Mouse (Mus musculus): Measurements from ENCODE around the gene Sox6. TPM values are rescaled to one million over a fixed set of nuclear protein-coding genes. Genes with fewer than 3 reads are reported as not detected.

Sox6 gene
- polyA plus RNA-seq, 1 experiment: 2.9 TPM

DNA sequence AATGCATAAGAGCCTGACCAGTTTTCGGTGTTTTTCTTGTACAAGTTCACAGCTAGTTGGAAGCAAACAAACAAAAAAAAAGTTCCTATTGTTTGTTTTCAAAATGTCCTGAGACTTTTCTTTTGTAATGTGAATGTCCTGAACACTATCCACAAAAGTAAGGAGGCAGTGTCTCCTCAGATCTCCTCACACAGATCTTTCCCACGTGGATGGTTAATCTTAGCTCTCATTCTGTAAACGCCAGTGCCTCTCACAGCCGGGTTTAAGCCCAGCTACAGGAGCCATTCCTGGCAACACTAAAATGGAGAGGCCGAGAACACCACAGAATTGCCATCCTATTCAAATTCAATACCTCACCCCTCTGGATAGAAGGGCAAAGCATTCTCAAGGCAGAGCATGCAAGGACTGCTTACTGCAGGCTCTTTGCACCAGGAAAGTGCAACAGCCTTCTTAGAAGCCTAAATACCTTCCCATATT, 392.6 kb downstream of the Sox6 start:
- peaks cover 6% of the 10 kb centered on the region for H3K4me1 ChIP-seq (ENCODE audit: control insufficient read depth, insufficient read depth, low read length)
- no peak overlapping the region for H3K27ac ChIP-seq (ENCODE audit: insufficient read depth, low read length)

GRCm38 (mm10) chr7:115645272-115645970, 393.2 kb downstream of the Sox6 start:
- H3K4me1 ChIP-seq (ENCODE audit: control insufficient read depth, insufficient read depth, low read length): peaks cover 6% of the 10 kb centered on the region
- no peak overlapping the region for H3K4me3 ChIP-seq (ENCODE audit: insufficient read depth, low read length)
- no peak overlapping the region for H3K27ac ChIP-seq (ENCODE audit: insufficient read depth, low read length)
- TF ChIP-seq POLR2A (IDR thresholded peaks at IDR 0.05; ENCODE audit: low read depth, low read length): no peak
- TF ChIP-seq CTCF (IDR thresholded peaks at IDR 0.05; ENCODE audit: borderline replicate concordance, insufficient read depth, low read length): no peak

More for the DNA sequence above, 392.6 kb downstream of the Sox6 start:
- TF ChIP-seq CTCF (IDR thresholded peaks at IDR 0.05; ENCODE audit: borderline replicate concordance, insufficient read depth, low read length) (no peak), POLR2A (IDR thresholded peaks at IDR 0.05; ENCODE audit: low read depth, low read length) (no peak)
- no peak overlapping the region for H3K4me3 ChIP-seq (ENCODE audit: insufficient read depth, low read length)

GRCm38 (mm10) chr7:115630691-115631090, 407.9 kb downstream of the Sox6 start:
- TF ChIP-seq CTCF (IDR thresholded peaks at IDR 0.05; ENCODE audit: borderline replicate concordance, insufficient read depth, low read length): no peak
- TF ChIP-seq POLR2A (IDR thresholded peaks at IDR 0.05; ENCODE audit: low read depth, low read length): no peak
- H3K27ac ChIP-seq (ENCODE audit: insufficient read depth, low read length): no peak overlapping the region

DNA sequence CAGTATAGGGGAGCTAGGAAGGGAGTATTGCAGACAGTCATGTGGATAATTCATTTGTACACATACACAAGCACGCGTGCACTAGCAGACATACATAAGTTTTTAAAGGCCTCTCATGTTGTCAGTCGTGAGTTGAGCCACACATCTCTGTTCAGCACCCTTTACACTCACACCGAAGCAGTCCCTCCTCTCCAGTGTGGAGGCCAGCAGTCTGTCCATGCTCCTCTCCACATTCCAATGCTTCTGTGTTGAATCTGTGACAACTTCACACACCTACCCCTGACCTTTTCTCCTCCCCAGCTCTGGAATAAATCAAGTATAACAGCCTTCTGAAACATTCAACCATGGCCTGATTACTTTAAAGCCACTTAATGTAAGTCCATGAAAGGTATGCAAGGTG, 408.3 kb downstream of the Sox6 start:
- TF ChIP-seq POLR2A (IDR thresholded peaks at IDR 0.05; ENCODE audit: low read depth, low read length) (no peak), CTCF (IDR thresholded peaks at IDR 0.05; ENCODE audit: borderline replicate concordance, insufficient read depth, low read length) (no peak)
- Histone ChIP-seq H3K27ac (ENCODE audit: insufficient read depth, low read length) (no peak overlapping the region), H3K4me3 (ENCODE audit: insufficient read depth, low read length) (no peak overlapping the region), H3K4me1 (ENCODE audit: control insufficient read depth, insufficient read depth, low read length) (peaks cover 8% of the 10 kb centered on the region)

More at GRCm38 (mm10) chr7:115630691-115631090, 407.9 kb downstream of the Sox6 start:
- Histone ChIP-seq H3K4me3 (ENCODE audit: insufficient read depth, low read length) (no peak overlapping the region), H3K4me1 (ENCODE audit: control insufficient read depth, insufficient read depth, low read length) (peaks cover 6% of the 10 kb centered on the region; the same call in 1 of the 2 replicates)

DNA sequence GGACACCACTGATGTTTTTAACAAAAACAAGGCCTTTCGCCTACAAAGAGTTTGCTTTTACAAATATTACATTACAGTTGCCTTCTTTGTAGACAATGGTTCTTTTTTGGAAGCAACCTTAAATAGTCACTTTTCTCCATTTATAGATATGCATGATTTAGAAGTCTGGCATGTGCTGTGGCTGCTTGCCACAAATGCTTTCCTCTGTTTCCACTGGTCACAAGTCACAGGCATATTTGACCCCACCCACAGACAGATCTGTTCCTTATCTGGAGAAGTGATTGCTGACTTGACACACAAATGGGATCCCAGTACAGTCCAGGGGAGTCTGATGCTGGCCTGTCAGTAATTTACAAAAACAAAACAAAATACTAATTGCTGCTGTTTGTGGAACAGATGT, 409.8 kb downstream of the Sox6 start:
- no peak for TF ChIP-seq POLR2A (IDR thresholded peaks at IDR 0.05; ENCODE audit: low read depth, low read length)
- no peak for TF ChIP-seq CTCF (IDR thresholded peaks at IDR 0.05; ENCODE audit: borderline replicate concordance, insufficient read depth, low read length)
- no peak overlapping the region for H3K4me3 ChIP-seq (ENCODE audit: insufficient read depth, low read length)
- peak overlapping the region; percentile 91 for H3K27ac ChIP-seq (ENCODE audit: insufficient read depth, low read length)
- H3K4me1 ChIP-seq (ENCODE audit: control insufficient read depth, insufficient read depth, low read length): peaks cover 16% of the 10 kb centered on the region

DNA sequence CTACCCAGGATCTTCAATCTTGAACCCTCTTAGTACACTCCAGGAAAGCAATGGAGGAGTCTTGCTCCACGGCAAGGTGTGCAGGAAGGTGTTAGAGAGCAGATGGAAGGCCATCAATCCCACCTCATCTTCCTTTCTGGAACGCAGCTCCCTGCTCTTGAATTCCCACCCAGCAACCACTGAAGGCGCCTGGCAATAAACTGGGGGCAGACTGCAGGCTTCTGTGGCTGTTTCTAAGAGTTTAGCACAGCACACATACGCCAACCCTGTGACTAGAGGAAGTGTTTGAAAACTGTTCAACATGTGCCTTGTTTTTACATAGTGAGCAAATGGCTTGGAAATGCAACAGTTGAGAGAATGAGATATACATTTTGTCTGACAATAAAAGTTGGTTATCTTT, 412.6 kb downstream of the Sox6 start:
- H3K4me3 ChIP-seq (ENCODE audit: insufficient read depth, low read length): no peak overlapping the region
- peaks cover 19% of the 10 kb centered on the region for H3K4me1 ChIP-seq (ENCODE audit: control insufficient read depth, insufficient read depth, low read length)
- H3K27ac ChIP-seq (ENCODE audit: insufficient read depth, low read length): no peak overlapping the region
- TF ChIP-seq POLR2A (IDR thresholded peaks at IDR 0.05; ENCODE audit: low read depth, low read length) (no peak), CTCF (IDR thresholded peaks at IDR 0.05; ENCODE audit: borderline replicate concordance, insufficient read depth, low read length) (no peak)

- TF ChIP-seq POLR2A (IDR thresholded peaks at IDR 0.05; ENCODE audit: low read depth, low read length) (no peak), CTCF (IDR thresholded peaks at IDR 0.05; ENCODE audit: borderline replicate concordance, insufficient read depth, low read length) (no peak)
- H3K4me3 ChIP-seq (ENCODE audit: insufficient read depth, low read length): no peak overlapping the region
- peak overlapping the region; percentile 16; the same call in 1 of the 2 replicates for H3K27ac ChIP-seq (ENCODE audit: insufficient read depth, low read length)
- H3K4me1 ChIP-seq (ENCODE audit: control insufficient read depth, insufficient read depth, low read length): peaks cover 16% of the 10 kb centered on the region
Measured at GRCm38 (mm10) chr7:115624907-115625552, 413.6 kb downstream of the Sox6 start.

- TF ChIP-seq POLR2A (IDR thresholded peaks at IDR 0.05; ENCODE audit: low read depth, low read length) (no peak), CTCF (IDR thresholded peaks at IDR 0.05; ENCODE audit: borderline replicate concordance, insufficient read depth, low read length) (no peak)
- Histone ChIP-seq H3K4me3 (ENCODE audit: insufficient read depth, low read length) (no peak overlapping the region), H3K27ac (ENCODE audit: insufficient read depth, low read length) (peak overlapping the region; percentile 72; the same call in 1 of the 2 replicates), H3K4me1 (ENCODE audit: control insufficient read depth, insufficient read depth, low read length) (peaks cover 15% of the 10 kb centered on the region)
Measured at GRCm38 (mm10) chr7:115624451-115624850, 414.1 kb downstream of the Sox6 start.

GRCm38 (mm10) chr7:115615697-115616237, 422.8 kb downstream of the Sox6 start:
- peak overlapping the region; percentile 24 for H3K4me3 ChIP-seq (ENCODE audit: insufficient read depth, low read length)
- TF ChIP-seq POLR2A (IDR thresholded peaks at IDR 0.05; ENCODE audit: low read depth, low read length): no peak
- TF ChIP-seq CTCF (IDR thresholded peaks at IDR 0.05; ENCODE audit: borderline replicate concordance, insufficient read depth, low read length): no peak
- H3K4me1 ChIP-seq (ENCODE audit: control insufficient read depth, insufficient read depth, low read length): no peaks in the 10 kb centered on the region
- peak overlapping the region; percentile 18; the same call in 1 of the 2 replicates for H3K27ac ChIP-seq (ENCODE audit: insufficient read depth, low read length)

Measured in embryonic fibroblast, embryonic 13.5 days (primary cell).